In the genomic region with DNA sequence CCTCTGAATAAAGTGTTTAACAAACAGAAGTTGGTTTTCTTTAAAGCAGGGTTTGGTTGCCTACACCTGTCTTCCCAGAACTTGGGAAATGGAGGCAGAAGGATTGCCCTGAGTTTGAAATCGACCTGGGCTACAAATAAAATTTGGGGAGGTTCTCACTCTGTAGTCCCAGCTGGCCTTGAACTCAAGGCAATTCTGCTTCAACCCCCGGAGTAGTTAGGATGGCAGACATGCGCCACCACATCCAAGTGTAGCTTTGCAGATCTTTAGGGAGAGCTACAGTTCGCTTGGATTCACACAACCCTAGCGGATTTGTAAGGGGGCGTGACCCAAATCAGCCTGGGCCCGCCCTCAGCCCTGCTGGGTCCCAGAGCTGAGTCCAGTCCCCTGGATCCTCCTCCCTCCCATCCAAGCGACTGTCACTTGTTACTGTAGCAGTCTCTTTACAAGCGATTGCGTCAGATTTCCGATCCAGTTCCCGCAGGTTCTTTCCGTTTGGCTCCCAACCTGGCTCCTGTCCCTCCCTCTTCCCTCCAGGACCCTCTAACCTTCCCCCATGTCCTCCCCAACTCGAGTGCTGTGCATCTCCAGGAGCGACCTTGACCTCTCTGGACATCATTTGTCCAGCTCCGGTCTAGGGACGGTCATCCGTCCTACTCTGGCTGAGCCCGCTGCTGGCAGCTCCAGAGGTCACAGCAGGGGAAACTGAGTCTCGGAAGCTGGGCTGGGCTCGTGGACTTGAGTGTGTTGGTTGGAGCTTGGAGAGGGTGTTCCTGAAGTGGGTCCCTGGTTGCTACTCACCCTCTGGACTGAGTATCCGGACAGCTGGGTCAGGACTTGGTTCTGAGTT, we compare ENCODE assay signal across 7 mouse cellular contexts. TPM values are rescaled to one million over a fixed set of nuclear protein-coding genes. Genes with fewer than 3 reads are reported as not detected.
DNase-seq lines count a peak whose midpoint lies in the region; ATAC-seq and TF ChIP-seq lines count a peak whose summit lies in the region.

No protein-coding gene starts in this region.

- peak overlapping the region; percentile 68 for H3K4me2 ChIP-seq in lung, embryonic 14.5 days
- H3K4me2 ChIP-seq in neural tube, embryonic 15.5 days, result peak overlapping the region; percentile 78

- ATAC-seq in granulocyte monocyte progenitor cell, adult 5-6 weeks (replicated peaks; ENCODE audit: poor library complexity, severe bottlenecking), result peak; percentile 50
- peak; percentile 51 for ATAC-seq in lung, embryonic 14.5 days (ENCODE audit: insufficient read depth)
- ATAC-seq in neural tube, embryonic 15.5 days (ENCODE audit: low FRiP score), result no peak

- intact Hi-C loops in left cerebral cortex, postnatal 4 days (cut with DNase I), result no loop called here

- WGBS in lung, embryonic 14.5 days, result 13% methylated on average over 22 of the region's 22 CpGs
- WGBS in neural tube, embryonic 15.5 days, result 15% methylated on average over 22 of the region's 22 CpGs

- no peaks in the 10 kb centered on the region for H3K27me3 ChIP-seq in MEL (ENCODE audit: control insufficient read depth in 1 of 2, insufficient read depth in 2 of 2, low read length in 2 of 2)
- H3K27me3 ChIP-seq in lung, embryonic 14.5 days (ENCODE audit: insufficient read depth, low read length), result 0 out of 2 replicates have a peak, but pooled peaks cover 10% of the 10 kb centered on the region
- H3K27me3 ChIP-seq in neural tube, embryonic 15.5 days (replicated peaks), result peaks cover 9% of the 10 kb centered on the region; the same call in 1 of the 2 replicates

- H3K4me1 ChIP-seq in MEL (ENCODE audit: control insufficient read depth in 1 of 2, insufficient read depth in 2 of 2, low read length in 2 of 2), result peaks cover 6 to 23% of the 10 kb centered on the region in 2 experiments
- H3K4me1 ChIP-seq in bone marrow macrophage, adult 2 months (ENCODE audit: control insufficient read depth, insufficient read depth, low read length), result peaks cover 54% of the 10 kb centered on the region
- peaks cover 10% of the 10 kb centered on the region; the same call in 1 of the 2 replicates for H3K4me1 ChIP-seq in lung, embryonic 14.5 days (ENCODE audit: insufficient read depth)
- peaks cover 28% of the 10 kb centered on the region for H3K4me1 ChIP-seq in neural tube, embryonic 15.5 days

- TF ChIP-seq POLR2A in MEL (IDR thresholded peaks at IDR 0.05; ENCODE audit: control insufficient read depth in 1 of 2, insufficient read depth in 1 of 2, low read depth in 1 of 2, low read length in 2 of 2, poor library complexity in 1 of 2), result 0 out of 4 replicates have a peak, but pooled peaks of 1 of the 2 experiments have one; percentile 7
- TF ChIP-seq POLR2A in bone marrow macrophage, adult 2 months (IDR thresholded peaks at IDR 0.05; ENCODE audit: borderline replicate concordance, low read depth, low read length), result no peak; the same call in 1 of the 2 replicates

- TF ChIP-seq RAD21 in MEL (IDR thresholded peaks at IDR 0.05; ENCODE audit: low read depth, low read length), result no peak

- peak; percentile 91 for DNase-seq in MEL (ENCODE audit: low read depth, low spot score)
- peak; percentile 74 for DNase-seq in kidney, adult 18-20 months
- DNase-seq in lung, embryonic 14.5 days, result peak; percentile 82
- no peak for DNase-seq in left cerebral cortex, postnatal 4 days

- no peak for TF ChIP-seq CTCF in MEL (IDR thresholded peaks at IDR 0.05 in 2 of 3, conservative IDR thresholded peaks at IDR 0.05 in 1 of 3; ENCODE audit: control insufficient read depth in 1 of 3, insufficient read depth in 1 of 3, low read depth in 2 of 3, low read length in 3 of 3, poor library complexity in 1 of 3, severe bottlenecking in 1 of 3)
- TF ChIP-seq CTCF in bone marrow macrophage, adult 2 months (IDR thresholded peaks at IDR 0.05; ENCODE audit: low read depth, low read length), result no peak; the same call in 1 of the 2 replicates
- no peak for TF ChIP-seq CTCF in lung, embryonic 14.5 days (IDR thresholded peaks at IDR 0.05; ENCODE audit: low read depth)

- H3K4me3 ChIP-seq in MEL (ENCODE audit: control insufficient read depth in 1 of 2, insufficient read depth in 1 of 2, low read depth in 2 of 2, low read length in 2 of 2), result peak overlapping the region; percentile 53 to 63
- peak overlapping the region; percentile 79 for H3K4me3 ChIP-seq in bone marrow macrophage, adult 2 months (ENCODE audit: insufficient read depth, low read length)
- peak overlapping the region; percentile 8; the same call in 1 of the 2 replicates for H3K4me3 ChIP-seq in lung, embryonic 14.5 days (ENCODE audit: low read depth, low read length)
- H3K4me3 ChIP-seq in neural tube, embryonic 15.5 days (replicated peaks), result no peak overlapping the region

- H3K27ac ChIP-seq in MEL (ENCODE audit: control insufficient read depth, low read depth, low read length), result peak overlapping the region; percentile 83
- H3K27ac ChIP-seq in bone marrow macrophage, adult 2 months (ENCODE audit: insufficient read depth, low read depth, low read length), result peak overlapping the region; percentile 83
- no peak overlapping the region for H3K27ac ChIP-seq in lung, embryonic 14.5 days (ENCODE audit: low read depth)
- 0 out of 2 replicates have a peak overlapping the region, but pooled peaks have one; percentile 76 for H3K27ac ChIP-seq in neural tube, embryonic 15.5 days (replicated peaks)

- H3K36me3 ChIP-seq in MEL (ENCODE audit: control insufficient read depth in 1 of 2, insufficient read depth in 2 of 2, low read length in 2 of 2), result 0 out of 4 replicates have a peak, but pooled peaks cover 0 to 8% of the 10 kb centered on the region in 2 experiments
- H3K36me3 ChIP-seq in lung, embryonic 14.5 days (ENCODE audit: insufficient read depth), result no peaks in the 10 kb centered on the region
- no peaks in the 10 kb centered on the region for H3K36me3 ChIP-seq in neural tube, embryonic 15.5 days

- H3K79me2 ChIP-seq in MEL (ENCODE audit: control insufficient read depth, insufficient read depth, low read length, poor library complexity), result no peaks in the 10 kb centered on the region; the same call in 1 of the 2 replicates

- TF ChIP-seq EP300 in MEL (IDR thresholded peaks at IDR 0.05; ENCODE audit: low read depth in 1 of 2, low read length in 2 of 2), result no peak

- peak overlapping the region; percentile 80 for H3K9ac ChIP-seq in MEL (ENCODE audit: control insufficient read depth, low read depth, low read length, poor library complexity, severe bottlenecking)
- H3K9ac ChIP-seq in lung, embryonic 14.5 days, result 0 out of 2 replicates have a peak overlapping the region, but pooled peaks have one; percentile 6
- H3K9ac ChIP-seq in neural tube, embryonic 15.5 days (replicated peaks), result peak overlapping the region; percentile 28; the same call in 1 of the 2 replicates

- no peaks in the 10 kb centered on the region for H3K9me3 ChIP-seq in MEL (replicated peaks; ENCODE audit: insufficient read depth, low read length)
- H3K9me3 ChIP-seq in lung, embryonic 14.5 days (ENCODE audit: low read depth, low read length), result no peaks in the 10 kb centered on the region
- H3K9me3 ChIP-seq in neural tube, embryonic 15.5 days (replicated peaks), result no peaks in the 10 kb centered on the region

RNA-seq across cellular contexts. Expression of gene Gdf15, which starts 1.5 kb away (rescaled TPM):
- 0.15 and 1.8 TPM in 2 replicates for total RNA-seq in MEL (2012; rRNA removed)
- under 1 TPM in 1 of 2 experiments, not detected in 1; 0.63 TPM for polyA plus RNA-seq in MEL (2012; ENCODE audit: insufficient read depth in 1 of 2, insufficient read length in 2 of 2, low read depth in 1 of 2, low replicate concordance in 2 of 2, missing spikeins in 1 of 2)
- 3.3 and 4.9 TPM in 2 replicates for polyA plus RNA-seq in bone marrow macrophage, adult 2 months (2012; ENCODE audit: insufficient read depth, insufficient read length, missing spikeins)
- not detected in 2 replicates for total RNA-seq in granulocyte monocyte progenitor cell, adult 5-6 weeks (2014; fragmentation: Nextera tagmentation)
- 0.67 TPM in 1 of 2 replicates, not detected in the other for total RNA-seq in granulocyte monocyte progenitor cell, adult 5-6 weeks (2017)
- 0.12 and 0.22 TPM in 2 replicates for polyA plus RNA-seq in lung, embryonic 14.5 days (2014; fragmentation: Nextera tagmentation; extraction: Ambion mirVana)
- polyA plus RNA-seq in neural tube, embryonic 15.5 days (2015; fragmentation: Nextera tagmentation; extraction: Ambion mirVana), result 0.22 TPM in 2 replicates
- total RNA-seq in left cerebral cortex, postnatal 4 days (2021), result not detected

RNA-seq across cellular contexts. Expression of gene Lrrc25, which starts 14.8 kb away (rescaled TPM):
- 0.20 and 0.39 TPM in 2 replicates for total RNA-seq in MEL (2012; rRNA removed)
- 1 to 10 TPM in 1 of 2 experiments, not detected in 1; 1.1 TPM for polyA plus RNA-seq in MEL (2012; ENCODE audit: insufficient read depth in 1 of 2, insufficient read length in 2 of 2, low read depth in 1 of 2, low replicate concordance in 2 of 2, missing spikeins in 1 of 2)
- polyA plus RNA-seq in bone marrow macrophage, adult 2 months (2012; ENCODE audit: insufficient read depth, insufficient read length, missing spikeins), result 185 and 197 TPM in 2 replicates
- 2.9 and 5.2 TPM in 2 replicates for total RNA-seq in granulocyte monocyte progenitor cell, adult 5-6 weeks (2014; fragmentation: Nextera tagmentation)
- total RNA-seq in granulocyte monocyte progenitor cell, adult 5-6 weeks (2017), result 1.1 and 3.1 TPM in 2 replicates
- polyA plus RNA-seq in lung, embryonic 14.5 days (2014; fragmentation: Nextera tagmentation; extraction: Ambion mirVana), result 1.9 TPM in 2 replicates
- polyA plus RNA-seq in neural tube, embryonic 15.5 days (2015; fragmentation: Nextera tagmentation; extraction: Ambion mirVana), result 1.5 and 2.6 TPM in 2 replicates
- total RNA-seq in left cerebral cortex, postnatal 4 days (2021), result 1 to 10 TPM; 1.1 to 1.3 TPM

RNA-seq across cellular contexts. Expression of gene Ssbp4, which starts 22.1 kb away (rescaled TPM):
- 80.2 and 84.9 TPM in 2 replicates for total RNA-seq in MEL (2012; rRNA removed)
- polyA plus RNA-seq in MEL (2012; ENCODE audit: insufficient read depth in 1 of 2, insufficient read length in 2 of 2, low read depth in 1 of 2, low replicate concordance in 2 of 2, missing spikeins in 1 of 2), result 100 to 1,000 TPM in 1 of 2 experiments, not detected in 1; 212 TPM
- polyA plus RNA-seq in bone marrow macrophage, adult 2 months (2012; ENCODE audit: insufficient read depth, insufficient read length, missing spikeins), result 106 and 123 TPM in 2 replicates
- total RNA-seq in granulocyte monocyte progenitor cell, adult 5-6 weeks (2014; fragmentation: Nextera tagmentation), result 53.8 and 75.4 TPM in 2 replicates
- 35.2 and 87.9 TPM in 2 replicates for total RNA-seq in granulocyte monocyte progenitor cell, adult 5-6 weeks (2017)
- 127 and 143 TPM in 2 replicates for polyA plus RNA-seq in lung, embryonic 14.5 days (2014; fragmentation: Nextera tagmentation; extraction: Ambion mirVana)
- polyA plus RNA-seq in neural tube, embryonic 15.5 days (2015; fragmentation: Nextera tagmentation; extraction: Ambion mirVana), result 170 and 175 TPM in 2 replicates
- total RNA-seq in left cerebral cortex, postnatal 4 days (2021), result 100 to 1,000 TPM; 156 to 193 TPM

RNA-seq across cellular contexts. Expression of gene Pgpep1, which starts 29.4 kb away (rescaled TPM):
- total RNA-seq in MEL (2012; rRNA removed), result 12.6 and 13.7 TPM in 2 replicates
- polyA plus RNA-seq in MEL (2012; ENCODE audit: insufficient read depth in 1 of 2, insufficient read length in 2 of 2, low read depth in 1 of 2, low replicate concordance in 2 of 2, missing spikeins in 1 of 2), result 10 to 100 TPM in 1 of 2 experiments, not detected in 1; 19.5 TPM
- 33.0 and 35.2 TPM in 2 replicates for polyA plus RNA-seq in bone marrow macrophage, adult 2 months (2012; ENCODE audit: insufficient read depth, insufficient read length, missing spikeins)
- 8.5 and 31.0 TPM in 2 replicates for total RNA-seq in granulocyte monocyte progenitor cell, adult 5-6 weeks (2014; fragmentation: Nextera tagmentation)
- 6.5 and 6.9 TPM in 2 replicates for total RNA-seq in granulocyte monocyte progenitor cell, adult 5-6 weeks (2017)
- polyA plus RNA-seq in lung, embryonic 14.5 days (2014; fragmentation: Nextera tagmentation; extraction: Ambion mirVana), result 46.6 and 48.2 TPM in 2 replicates
- 78.6 TPM in 2 replicates for polyA plus RNA-seq in neural tube, embryonic 15.5 days (2015; fragmentation: Nextera tagmentation; extraction: Ambion mirVana)
- 10 to 100 TPM; 29.7 to 30.5 TPM for total RNA-seq in left cerebral cortex, postnatal 4 days (2021)

RNA-seq across cellular contexts. Expression of gene Isyna1, which starts 36.6 kb away (rescaled TPM):
- 84.1 and 90.9 TPM in 2 replicates for total RNA-seq in MEL (2012; rRNA removed)
- 100 to 1,000 TPM in 1 of 2 experiments, not detected in 1; 189 TPM for polyA plus RNA-seq in MEL (2012; ENCODE audit: insufficient read depth in 1 of 2, insufficient read length in 2 of 2, low read depth in 1 of 2, low replicate concordance in 2 of 2, missing spikeins in 1 of 2)
- polyA plus RNA-seq in bone marrow macrophage, adult 2 months (2012; ENCODE audit: insufficient read depth, insufficient read length, missing spikeins), result 36.0 and 41.4 TPM in 2 replicates
- total RNA-seq in granulocyte monocyte progenitor cell, adult 5-6 weeks (2014; fragmentation: Nextera tagmentation), result 30.8 and 66.6 TPM in 2 replicates
- total RNA-seq in granulocyte monocyte progenitor cell, adult 5-6 weeks (2017), result 35.2 and 38.6 TPM in 2 replicates
- polyA plus RNA-seq in lung, embryonic 14.5 days (2014; fragmentation: Nextera tagmentation; extraction: Ambion mirVana), result 91.6 and 107 TPM in 2 replicates
- 137 and 142 TPM in 2 replicates for polyA plus RNA-seq in neural tube, embryonic 15.5 days (2015; fragmentation: Nextera tagmentation; extraction: Ambion mirVana)
- 10 to 100 TPM; 87.9 to 88.5 TPM for total RNA-seq in left cerebral cortex, postnatal 4 days (2021)

Comparison
In these comparisons a context has a peak if more than half of its experiments do, and no peak if none do; other contexts are left out.
1. H3K9ac ChIP-seq: peak in every context shown above with its lines; median percentile 80 in MEL; 28 in neural tube, embryonic 15.5 days; 6 in lung, embryonic 14.5 days.
2. RNA of gene Lrrc25, which starts 14.8 kb away (polyA plus RNA-seq): 185 to 197 TPM in bone marrow macrophage, adult 2 months; 1.5 to 2.6 TPM in neural tube, embryonic 15.5 days, 1.9 TPM in lung, embryonic 14.5 days and 1.1 TPM in MEL; every median in the first group is over 10 times any median in the second.